Mouse (Mus musculus) testis, adult 2 months (tissue): ENCODE measurements around the gene Gm5414. TPM values are rescaled to one million over a fixed set of nuclear protein-coding genes. Genes with fewer than 3 reads are reported as not detected.

ENCODE experiments used
- H3K27ac ChIP-seq: fragments of 200-500 bp; 2 replicates; pipeline ENCODE4 v1.5.1; 2012; ENCODE audit warnings: low read depth, low read length; ENCODE audit not compliant: control insufficient read depth, insufficient read depth
- H3K27me3 ChIP-seq: fragments of 200-500 bp; 2 replicates; pipeline ENCODE4 v1.6.1; 2012; ENCODE audit warnings: mild to moderate bottlenecking, low read length, moderate library complexity; ENCODE audit not compliant: control insufficient read depth, insufficient read depth
- H3K36me3 ChIP-seq: fragments of 200-500 bp; 2 replicates; pipeline ENCODE4 v1.6.1; 2012; ENCODE audit warnings: mild to moderate bottlenecking, low read length; ENCODE audit not compliant: control insufficient read depth, insufficient read depth
- H3K4me1 ChIP-seq: fragments of 200-500 bp; 2 replicates; pipeline ENCODE4 v1.6.1; 2012; ENCODE audit warnings: low read length; ENCODE audit not compliant: control insufficient read depth, insufficient read depth
- H3K4me3 ChIP-seq: fragments of 200-500 bp; 2 replicates; pipeline ENCODE4 v1.5.1; 2012; ENCODE audit warnings: low read depth, mild to moderate bottlenecking, low read length, moderate library complexity, mixed read lengths; ENCODE audit not compliant: control insufficient read depth
- CTCF ChIP-seq: fragments of 200-500 bp; IDR thresholded peaks from 2 replicates; pipeline ENCODE4 v1.5.1; 2012; ENCODE audit warnings: low read depth, mild to moderate bottlenecking, inconsistent platforms, low read length, moderate library complexity; ENCODE audit not compliant: control insufficient read depth, insufficient read depth, insufficient replicate concordance
- POLR2A ChIP-seq: fragments of 200-500 bp; IDR thresholded peaks from 2 replicates; pipeline ENCODE4 v1.6.1; 2012; ENCODE audit warnings: low read depth, mild to moderate bottlenecking, inconsistent platforms, low read length, moderate library complexity; ENCODE audit not compliant: control insufficient read depth
- polyA plus RNA-seq: library from polyadenylated mRNA; depleted of rRNA; stranded (reverse); fragments of >200 nt; gene quantifications from 2 replicates; pipeline ENCODE4 v1.2.3, GENCODE M21; 2012; rRNA removed

Gene Gm5414
- polyA plus RNA-seq, 1 experiment: not detected

DNA sequence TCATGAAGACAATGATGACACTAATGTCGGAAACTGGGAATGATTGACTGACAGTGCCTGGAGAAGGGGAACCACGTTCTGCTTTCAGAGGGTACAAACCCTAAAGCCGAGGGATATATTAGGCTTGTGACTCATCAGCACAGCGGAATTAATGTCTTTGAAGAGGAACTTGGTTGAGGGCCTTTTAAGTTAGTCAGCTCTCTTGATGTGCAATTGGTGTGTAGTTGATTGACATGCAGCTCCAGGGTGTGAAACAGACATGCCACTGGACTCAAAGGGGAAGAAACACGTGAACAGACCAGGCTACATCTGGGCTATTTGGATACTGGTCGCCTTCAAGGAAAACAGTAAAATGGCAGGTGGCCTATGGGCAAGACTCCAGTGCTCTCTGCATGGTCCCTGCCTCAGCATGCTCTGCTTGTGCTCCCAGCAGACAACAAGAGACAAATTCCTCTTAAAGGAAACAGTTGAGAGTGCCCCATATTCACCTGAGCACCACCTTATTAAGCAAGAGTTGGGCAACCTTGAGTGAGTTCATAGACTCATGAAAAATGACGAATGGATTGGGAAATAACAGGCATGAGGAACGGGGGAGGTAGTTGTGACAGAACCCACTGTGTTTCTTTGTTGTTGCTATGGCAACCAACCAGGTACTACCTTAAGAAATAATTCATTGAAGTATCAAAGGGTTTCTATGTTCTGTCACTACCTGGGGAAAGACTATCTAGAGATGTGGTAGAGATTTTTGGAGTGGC, 44.6 kb downstream of the Gm5414 start:
- no peaks in the 10 kb centered on the region for H3K36me3 ChIP-seq
- H3K4me1 ChIP-seq: no peaks in the 10 kb centered on the region; the same call in 1 of the 2 replicates
- no peak for TF ChIP-seq CTCF
- no peak for TF ChIP-seq POLR2A

DNA sequence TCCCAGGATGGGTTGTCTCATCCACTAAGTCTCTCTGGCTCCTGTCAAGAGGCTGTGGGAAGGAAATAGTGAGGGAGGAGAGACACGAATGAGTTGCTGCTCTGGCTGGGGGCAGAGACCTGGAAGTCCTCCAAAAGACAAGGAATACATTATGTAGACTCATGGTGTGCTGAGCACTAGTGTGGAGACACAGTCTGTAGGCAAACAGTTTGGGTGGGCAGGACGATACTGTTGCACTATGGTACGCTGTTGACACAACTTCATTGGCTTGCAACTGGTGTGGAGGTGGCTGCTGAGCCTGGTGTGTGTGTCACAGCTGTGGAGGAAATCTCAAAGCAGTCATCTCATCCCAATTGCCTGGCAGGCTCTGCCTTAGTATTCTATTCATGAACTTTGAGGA, 46.3 kb downstream of the Gm5414 start:
- Histone ChIP-seq H3K4me1 (no peaks in the 10 kb centered on the region), H3K36me3 (no peaks in the 10 kb centered on the region), H3K4me3 (no peak overlapping the region), H3K27me3 (no peaks in the 10 kb centered on the region), H3K27ac (no peak overlapping the region)
- TF ChIP-seq CTCF: no peak
- no peak for TF ChIP-seq POLR2A

More for the DNA sequence above, 44.6 kb downstream of the Gm5414 start:
- Histone ChIP-seq H3K27ac (no peak overlapping the region), H3K4me3 (no peak overlapping the region), H3K27me3 (no peaks in the 10 kb centered on the region)

DNA sequence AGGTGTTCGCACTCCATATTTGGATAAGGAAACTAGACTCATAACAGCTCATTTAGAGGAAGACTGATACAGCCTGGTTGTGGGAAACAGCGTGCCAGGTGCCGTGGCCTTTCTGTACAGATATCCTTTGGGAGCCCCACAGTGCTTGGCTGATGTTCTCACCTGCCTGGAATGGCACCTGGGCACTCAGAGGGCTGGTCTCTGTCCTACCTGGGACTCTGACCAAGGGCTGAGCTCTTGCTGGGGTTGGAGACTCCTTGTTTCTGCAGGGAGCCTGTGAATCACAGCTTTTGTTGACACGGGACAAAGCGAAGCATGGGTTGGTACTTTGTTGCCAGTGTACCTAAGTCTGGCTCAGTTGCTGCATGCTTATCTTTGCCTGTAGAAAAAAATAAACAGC, 52.5 kb downstream of the Gm5414 start:
- Histone ChIP-seq H3K27ac (no peak overlapping the region), H3K4me1 (peaks cover 2% of the 10 kb centered on the region), H3K36me3 (no peaks in the 10 kb centered on the region), H3K4me3 (no peak overlapping the region), H3K27me3 (no peaks in the 10 kb centered on the region)
- no peak for TF ChIP-seq POLR2A
- no peak for TF ChIP-seq CTCF

Other genes with a start within 250 kb of the Gm5414 start
- gene Krt7, start 217.1 kb downstream of the Gm5414 start, polyA plus RNA-seq: 0.33 and 0.72 TPM in 2 replicates
- gene Krt87, start 189.4 kb downstream of the Gm5414 start, polyA plus RNA-seq: not detected in 2 replicates
- gene Krt88, start 180.4 kb downstream of the Gm5414 start, polyA plus RNA-seq: 189 and 195 TPM in 2 replicates
- not detected in 2 replicates for gene Krt81, start 164.4 kb downstream of the Gm5414 start, polyA plus RNA-seq
- gene Krt86, start 154.7 kb downstream of the Gm5414 start, polyA plus RNA-seq: 0.12 and 0.29 TPM in 2 replicates
- gene Krt83, start 136.7 kb downstream of the Gm5414 start, polyA plus RNA-seq: 0.07 TPM in 1 of 2 replicates, not detected in the other
- gene Gm49425, start 110.9 kb downstream of the Gm5414 start, polyA plus RNA-seq: 0.25 TPM in 1 of 2 replicates, not detected in the other
- gene Krt84, start 95.4 kb downstream of the Gm5414 start, polyA plus RNA-seq: not detected in 2 replicates
- not detected in 2 replicates for gene Krt82, start 77.5 kb downstream of the Gm5414 start, polyA plus RNA-seq
- gene Krt90, start 65.2 kb downstream of the Gm5414 start, polyA plus RNA-seq: not detected in 2 replicates
- gene Krt75, start 54.3 kb downstream of the Gm5414 start, polyA plus RNA-seq: 0.04 TPM in 1 of 2 replicates, not detected in the other
- not detected in 2 replicates for gene Gm5478, start 19.2 kb upstream of the Gm5414 start, polyA plus RNA-seq
- 0.04 and 0.05 TPM in 2 replicates for gene Krt6b, start 52.1 kb upstream of the Gm5414 start, polyA plus RNA-seq
- 0.08 TPM in 1 of 2 replicates, not detected in the other for gene Krt6a, start 66.1 kb upstream of the Gm5414 start, polyA plus RNA-seq
- 0.12 and 1.3 TPM in 2 replicates for gene Krt5, start 84.7 kb upstream of the Gm5414 start, polyA plus RNA-seq
- not detected in 2 replicates for gene Krt71, start 114.9 kb upstream of the Gm5414 start, polyA plus RNA-seq
- not detected in 2 replicates for gene Krt72, start 158.3 kb upstream of the Gm5414 start, polyA plus RNA-seq
- gene Krt73, start 174.2 kb upstream of the Gm5414 start, polyA plus RNA-seq: 1.4 and 1.6 TPM in 2 replicates
- not detected in 2 replicates for gene Krt2, start 190.0 kb upstream of the Gm5414 start, polyA plus RNA-seq
- 0.13 TPM in 1 of 2 replicates, not detected in the other for gene Krt1, start 222.6 kb upstream of the Gm5414 start, polyA plus RNA-seq
- 0.57 and 0.88 TPM in 2 replicates for gene Krt77, start 241.5 kb upstream of the Gm5414 start, polyA plus RNA-seq